Mouse (Mus musculus) thymus, postnatal 0 days (tissue): ENCODE results near the gene Slc2a12. TPM values are rescaled to one million over a fixed set of nuclear protein-coding genes. Genes with fewer than 3 reads are reported as not detected.

ENCODE experiments used
- DNase-seq: peaks from one replicate; pipeline ENCODE4 v3.0.0-alpha.2; 2015; ENCODE audit warnings: low spot score
- microRNA-seq: library from miRNA; unstranded; fragments of <30 nt; microRNA quantifications from one replicate; pipeline ENCODE4, GENCODE M21; 2016; ENCODE audit warnings: borderline number of aligned reads
- polyA plus RNA-seq: library from polyadenylated mRNA; unstranded; fragments of >200 nt; fragmentation: Nextera tagmentation; extraction: Ambion mirVana; gene quantifications from 2 replicates; pipeline ENCODE4 v1.2.1, GENCODE M21; 2015

The Slc2a12 gene
- polyA plus RNA-seq, 1 experiment from 2014 or later: 0.26 TPM

- DNase-seq: no peak
These were observed 83.4 kb downstream of the Slc2a12 start for GRCm38 (mm10) chr10:22728257-22728656.

- peak; percentile 59 for DNase-seq
These were observed 85.6 kb downstream of the Slc2a12 start for GRCm38 (mm10) chr10:22730266-22730991.

GRCm38 (mm10) chr10:22730992-22731271 is 86.1 kb downstream of the Slc2a12 start:
- no peak for DNase-seq

GRCm38 (mm10) chr10:22731272-22732093 is 86.7 kb downstream of the Slc2a12 start, which contains the start of gene Tbpl1:
Gene Tbpl1 (minus strand): TSS chr10:22731938.
- peak; percentile 94 for DNase-seq

- DNase-seq: peak; percentile 16
These were observed 87.4 kb downstream of the Slc2a12 start for GRCm38 (mm10) chr10:22732181-22732580.

GRCm38 (mm10) chr10:22745922-22746321 is 101.1 kb downstream of the Slc2a12 start:
- DNase-seq: no peak

- DNase-seq: no peak
These were observed 101.8 kb downstream of the Slc2a12 start for GRCm38 (mm10) chr10:22746334-22747322.

GRCm38 (mm10) chr10:22751175-22751682 is 106.4 kb downstream of the Slc2a12 start:
- no peak for DNase-seq

Small RNA genes within 50 kb of the gene (microRNA-seq; reads per million reads assigned to microRNA genes)
- gene Mir7663: not detected

Other genes with a start within 250 kb of the Slc2a12 start
- gene Tbpl1, start 86.9 kb downstream of the Slc2a12 start, polyA plus RNA-seq: 70.5 and 74.2 TPM in 2 replicates
- gene Tcf21, start 175.2 kb downstream of the Slc2a12 start, polyA plus RNA-seq: 0.82 and 0.94 TPM in 2 replicates